Mouse (Mus musculus): ENCODE results near the gene Mical3.

Gene Mical3

GRCm38 (mm10) chr6:121084050-121084480 lies 46.7 kb downstream of the Mical3 start:
- peak; percentile 36 for DNase-seq (ENCODE audit: low spot score)

GRCm38 (mm10) chr6:121082094-121082473 lies 48.7 kb downstream of the Mical3 start:
- DNase-seq (ENCODE audit: low spot score): no peak

- no peak for DNase-seq (ENCODE audit: low spot score)
Measured at GRCm38 (mm10) chr6:121081288-121082093, 49.3 kb downstream of the Mical3 start.

- no peak for DNase-seq (ENCODE audit: low spot score)
Measured at GRCm38 (mm10) chr6:121078175-121078574, 52.6 kb downstream of the Mical3 start.

GRCm38 (mm10) chr6:121076929-121077566 lies 53.8 kb downstream of the Mical3 start:
- DNase-seq (ENCODE audit: low spot score): no peak

GRCm38 (mm10) chr6:121075763-121076162 lies 55.0 kb downstream of the Mical3 start:
- DNase-seq (ENCODE audit: low spot score): no peak

- DNase-seq (ENCODE audit: low spot score): no peak
Measured at GRCm38 (mm10) chr6:121073312-121073711, 57.5 kb downstream of the Mical3 start.

- DNase-seq (ENCODE audit: low spot score): no peak
Measured at GRCm38 (mm10) chr6:121072615-121073014, 58.2 kb downstream of the Mical3 start.

- peak; percentile 63 for DNase-seq (ENCODE audit: low spot score)
Measured at GRCm38 (mm10) chr6:121070584-121071230, 60.1 kb downstream of the Mical3 start.

GRCm38 (mm10) chr6:121069156-121069555 lies 61.6 kb downstream of the Mical3 start:
- no peak for DNase-seq (ENCODE audit: low spot score)

GRCm38 (mm10) chr6:121068087-121068464 lies 62.7 kb downstream of the Mical3 start:
- DNase-seq (ENCODE audit: low spot score): no peak

- no peak for DNase-seq (ENCODE audit: low spot score)
Measured at GRCm38 (mm10) chr6:121067426-121068086, 63.2 kb downstream of the Mical3 start.

- peak; percentile 47 for DNase-seq (ENCODE audit: low spot score)
Measured at GRCm38 (mm10) chr6:121066761-121067160, 64.0 kb downstream of the Mical3 start.

- no peak for DNase-seq (ENCODE audit: low spot score)
Measured at GRCm38 (mm10) chr6:121064356-121065015, 66.3 kb downstream of the Mical3 start.

- peak; percentile 60 for DNase-seq (ENCODE audit: low spot score)
Measured at GRCm38 (mm10) chr6:121063771-121064170, 67.0 kb downstream of the Mical3 start.

GRCm38 (mm10) chr6:121062891-121063408 lies 67.8 kb downstream of the Mical3 start:
- no peak for DNase-seq (ENCODE audit: low spot score)

- no peak for DNase-seq (ENCODE audit: low spot score)
Measured at GRCm38 (mm10) chr6:121058039-121058438, 72.8 kb downstream of the Mical3 start.

GRCm38 (mm10) chr6:121057181-121057956 lies 73.4 kb downstream of the Mical3 start:
- peak; percentile 77 for DNase-seq (ENCODE audit: low spot score)

GRCm38 (mm10) chr6:121055496-121055895 lies 75.3 kb downstream of the Mical3 start:
- peak; percentile 70 for DNase-seq (ENCODE audit: low spot score)

GRCm38 (mm10) chr6:121054908-121055307 lies 75.9 kb downstream of the Mical3 start:
- DNase-seq (ENCODE audit: low spot score): no peak

GRCm38 (mm10) chr6:121054340-121054739 lies 76.5 kb downstream of the Mical3 start:
- no peak for DNase-seq (ENCODE audit: low spot score)
